8 mouse cellular contexts compared by ENCODE assay signal in the genomic region with DNA sequence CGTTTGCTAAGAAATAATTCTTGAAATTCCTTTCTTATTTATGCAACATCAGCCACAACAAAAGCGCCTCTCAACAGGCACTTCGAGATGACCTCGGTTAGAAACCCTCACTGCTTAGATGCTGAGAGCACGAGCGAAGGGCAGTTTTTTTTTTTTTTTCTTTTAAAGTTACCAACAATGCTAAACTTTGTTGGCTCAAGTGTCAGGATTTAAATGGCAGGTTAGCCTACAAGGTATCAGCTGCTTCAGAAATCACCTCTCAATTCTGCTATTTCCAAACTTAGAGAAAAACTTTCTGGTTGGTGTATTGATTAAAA.
DNase-seq lines count a peak whose midpoint lies in the region; ATAC-seq and TF ChIP-seq lines count a peak whose summit lies in the region.

No protein-coding gene starts in this region.

- no peaks in the 10 kb centered on the region for H3K36me3 ChIP-seq in embryonic facial prominence, embryonic 11.5 days (replicated peaks; ENCODE audit: control insufficient read depth, insufficient read depth, low read depth, low read length)
- no peaks in the 10 kb centered on the region for H3K36me3 ChIP-seq in intestine, embryonic 15.5 days
- H3K36me3 ChIP-seq in neural tube, embryonic 12.5 days = no peaks in the 10 kb centered on the region

- no peak for DNase-seq in left cerebral cortex, adult 2 months (ENCODE audit: extremely low spot score in 1 of 2, low spot score in 2 of 2)
- no peak for DNase-seq in left cerebral cortex, postnatal 25 days (ENCODE audit: low spot score in 2 of 2)
- DNase-seq in embryonic facial prominence, embryonic 11.5 days (ENCODE audit: low spot score) = no peak
- DNase-seq in c-Kit-positive CD71-positive TER-119-positive erythroid progenitor cells, embryonic 14.5 days (ENCODE audit: low spot score) = no peak
- DNase-seq in adrenal gland, postnatal 4 days (ENCODE audit: low spot score in 2 of 2) = no peak
- no peak for DNase-seq in adrenal gland, adult 8-10 months

- no peak overlapping the region; the same call in 1 of the 2 replicates for H3K27ac ChIP-seq in left cerebral cortex, adult 2 months
- H3K27ac ChIP-seq in embryonic facial prominence, embryonic 11.5 days (replicated peaks; ENCODE audit: low read depth, low read length) = peak overlapping the region; percentile 89; the same call in 1 of the 2 replicates
- H3K27ac ChIP-seq in intestine, embryonic 15.5 days = peak overlapping the region; percentile 92
- H3K27ac ChIP-seq in neural tube, embryonic 12.5 days = no peak overlapping the region

- no peaks in the 10 kb centered on the region; the same call in 1 of the 2 replicates for H3K4me1 ChIP-seq in embryonic facial prominence, embryonic 11.5 days (ENCODE audit: control insufficient read depth, insufficient read depth, low read length)
- peaks cover 23% of the 10 kb centered on the region for H3K4me1 ChIP-seq in intestine, embryonic 15.5 days (replicated peaks)
- H3K4me1 ChIP-seq in neural tube, embryonic 12.5 days = peaks cover 51% of the 10 kb centered on the region

- H3K4me3 ChIP-seq in left cerebral cortex, adult 2 months = peak overlapping the region; percentile 76
- H3K4me3 ChIP-seq in embryonic facial prominence, embryonic 11.5 days (ENCODE audit: low read depth, low read length) = peak overlapping the region; percentile 77
- peak overlapping the region; percentile 69 for H3K4me3 ChIP-seq in intestine, embryonic 15.5 days (replicated peaks)
- peak overlapping the region; percentile 70 for H3K4me3 ChIP-seq in neural tube, embryonic 12.5 days

- no peak for TF ChIP-seq CTCF in left cerebral cortex, adult 2 months (IDR thresholded peaks at IDR 0.05)

- intact Hi-C loops in left cerebral cortex, adult 2 months (cut with DNase I) = loop anchor here (5.0 to 10.0 kb wide), 4 partner anchors 238 to 924 kb away; a partner anchor contains a TSS
- intact Hi-C loops in left cerebral cortex, postnatal 25 days (cut with DNase I) = loop anchor here (5.0 to 10.0 kb wide), 3 partner anchors 493 to 924 kb away; a partner anchor contains a TSS

- no peak; the same call in 1 of the 2 replicates for ATAC-seq in embryonic facial prominence, embryonic 11.5 days (replicated peaks; ENCODE audit: insufficient number of reproducible peaks, low FRiP score, low TSS enrichment, low read depth)
- ATAC-seq in intestine, embryonic 15.5 days = no peak
- no peak for ATAC-seq in neural tube, embryonic 12.5 days (ENCODE audit: low FRiP score, low read depth)

- 4% methylated on average over 6 of the region's 6 CpGs for WGBS in embryonic facial prominence, embryonic 11.5 days
- 8% methylated on average over 6 of the region's 6 CpGs for WGBS in intestine, embryonic 15.5 days
- WGBS in neural tube, embryonic 12.5 days = 1% methylated on average over 6 of the region's 6 CpGs

- no peaks in the 10 kb centered on the region for H3K27me3 ChIP-seq in embryonic facial prominence, embryonic 11.5 days (ENCODE audit: control insufficient read depth, insufficient read depth, low read length)
- H3K27me3 ChIP-seq in intestine, embryonic 15.5 days (replicated peaks) = no peaks in the 10 kb centered on the region
- H3K27me3 ChIP-seq in neural tube, embryonic 12.5 days (replicated peaks) = no peaks in the 10 kb centered on the region

- H3K4me2 ChIP-seq in embryonic facial prominence, embryonic 11.5 days (ENCODE audit: low read depth, low read length) = peak overlapping the region; percentile 81
- H3K4me2 ChIP-seq in intestine, embryonic 15.5 days (replicated peaks) = peak overlapping the region; percentile 86
- peak overlapping the region; percentile 75 for H3K4me2 ChIP-seq in neural tube, embryonic 12.5 days (replicated peaks)

- no peaks in the 10 kb centered on the region for H3K9me3 ChIP-seq in embryonic facial prominence, embryonic 11.5 days (replicated peaks; ENCODE audit: control insufficient read depth, low read length)
- no peaks in the 10 kb centered on the region for H3K9me3 ChIP-seq in intestine, embryonic 15.5 days
- no peaks in the 10 kb centered on the region for H3K9me3 ChIP-seq in neural tube, embryonic 12.5 days

- peak overlapping the region; percentile 90 for H3K9ac ChIP-seq in embryonic facial prominence, embryonic 11.5 days (replicated peaks; ENCODE audit: low read length)
- peak overlapping the region; percentile 87 for H3K9ac ChIP-seq in intestine, embryonic 15.5 days
- H3K9ac ChIP-seq in neural tube, embryonic 12.5 days = no peak overlapping the region

Comparison
In these comparisons a context has a peak if more than half of its experiments do, and no peak if none do; other contexts are left out.
1. H3K27ac ChIP-seq: peak in embryonic facial prominence, embryonic 11.5 days (single experiment) and intestine, embryonic 15.5 days (single experiment); none in left cerebral cortex, adult 2 months (single experiment) and neural tube, embryonic 12.5 days (single experiment).
2. Peak in every context shown above with its lines, with median percentiles within 50 percentile points of each other: H3K4me3 ChIP-seq and H3K4me2 ChIP-seq.